Mouse (Mus musculus): ENCODE data around the gene Zbtb49. TPM values are rescaled to one million over a fixed set of nuclear protein-coding genes. Genes with fewer than 3 reads are reported as not detected.

The Zbtb49 gene
- 6.7 and 7.4 TPM in 2 replicates for polyA plus RNA-seq (2015; fragmentation: Nextera tagmentation; extraction: Ambion mirVana)

DNA sequence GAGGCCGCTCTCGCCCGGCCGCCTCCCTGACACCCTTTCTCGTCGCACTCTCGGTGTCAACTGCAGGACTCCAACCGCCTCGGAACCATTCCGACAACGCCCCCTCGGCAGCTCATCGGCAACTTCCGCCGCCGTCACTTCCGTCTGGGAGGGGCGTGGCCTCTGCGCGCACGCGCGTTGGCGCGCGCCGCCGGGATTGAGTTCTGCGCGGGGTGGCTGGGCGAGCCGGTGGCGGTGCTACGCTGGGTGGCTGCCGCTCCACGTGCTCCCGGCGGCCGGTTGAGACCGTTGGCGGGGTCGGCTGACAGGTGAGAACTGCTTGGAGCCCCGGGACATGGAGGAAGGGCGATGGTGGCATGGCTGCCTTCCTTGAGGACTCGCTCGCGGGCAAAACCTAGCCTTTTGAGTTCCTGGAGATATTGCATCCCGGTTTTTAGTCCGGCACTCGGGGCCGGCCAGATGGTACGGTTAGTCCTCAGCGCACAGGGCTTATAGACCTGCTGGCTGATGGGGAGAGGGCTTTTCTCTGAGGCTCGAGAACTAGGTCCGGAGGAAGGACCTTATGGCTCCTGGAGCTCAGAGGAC, at the start of gene Zbtb49, which contains the start of gene Lyar:
Gene Zbtb49, minus strand, starts transcription at position 130 of the 585 bp plus-strand sequence.
Gene Lyar, plus strand, starts transcription at position 143 of the 585 bp plus-strand sequence.
- peak within 1 kb of the TSS; percentile 86 for H3K4me3 ChIP-seq (ENCODE audit: low read depth, low read length)
- H3K4me2 ChIP-seq (replicated peaks; ENCODE audit: low read depth, low read length) = peak within 1 kb of the TSS; percentile 91
- TF ChIP-seq CTCF (IDR thresholded peaks at IDR 0.05) (no peak), EP300 (IDR thresholded peaks at IDR 0.05) (no peak)
- peaks cover 9% of the 10 kb centered on the region; the same call in 1 of the 2 replicates for H3K4me1 ChIP-seq (ENCODE audit: insufficient read depth, low read depth, low read length)
- DNase-seq (ENCODE audit: low spot score) (peak; percentile 93), ATAC-seq (peak; percentile 96)
- H3K9ac ChIP-seq (replicated peaks; ENCODE audit: low read depth) = peak within 1 kb of the TSS; percentile 72
- no peaks in the 10 kb centered on the region for H3K9me3 ChIP-seq (ENCODE audit: low read length)
- H3K27me3 ChIP-seq (replicated peaks; ENCODE audit: insufficient read depth, low read length) = no peaks in the 10 kb centered on the region
- H3K27ac ChIP-seq (ENCODE audit: low read length) = peak within 1 kb of the TSS; percentile 81
- H3K36me3 ChIP-seq (ENCODE audit: insufficient read depth, low read length) = peaks cover 6% of the 10 kb centered on the region; the same call in 1 of the 2 replicates
- under 1% methylated on average over 42 of the region's 55 CpGs for WGBS

GRCm38 (mm10) chr5:38260107-38260682, 39.9 kb upstream of the Zbtb49 start, which contains the start of gene Tmem128:
Gene Tmem128, plus strand, starts transcription at chr5:38260185.
- Histone ChIP-seq H3K9ac (replicated peaks; ENCODE audit: low read depth) (peak within 1 kb of the TSS; percentile 77), H3K27me3 (replicated peaks; ENCODE audit: insufficient read depth, low read length) (no peaks in the 10 kb centered on the region), H3K4me1 (ENCODE audit: insufficient read depth, low read depth, low read length) (no peaks in the 10 kb centered on the region), H3K4me2 (replicated peaks; ENCODE audit: low read depth, low read length) (peak within 1 kb of the TSS; percentile 83), H3K27ac (ENCODE audit: low read length) (peak within 1 kb of the TSS; percentile 92), H3K36me3 (ENCODE audit: insufficient read depth, low read length) (peaks cover 19% of the 10 kb centered on the region), H3K9me3 (ENCODE audit: low read length) (no peaks in the 10 kb centered on the region), H3K4me3 (ENCODE audit: low read depth, low read length) (peak within 1 kb of the TSS; percentile 80)
- DNase-seq (ENCODE audit: low spot score) (peak; percentile 80), ATAC-seq (peak; percentile 88)
- TF ChIP-seq EP300 (IDR thresholded peaks at IDR 0.05) (0 out of 2 replicates have a peak, but pooled peaks have one; percentile 29), CTCF (IDR thresholded peaks at IDR 0.05) (no peak)
- WGBS = under 1% methylated on average over 40 of the region's 40 CpGs

- Histone ChIP-seq H3K36me3 (ENCODE audit: insufficient read depth, low read length) (peaks cover 12% of the 10 kb centered on the region), H3K4me3 (ENCODE audit: low read depth, low read length) (peak overlapping the region; percentile 80), H3K4me1 (ENCODE audit: insufficient read depth, low read depth, low read length) (no peaks in the 10 kb centered on the region), H3K4me2 (replicated peaks; ENCODE audit: low read depth, low read length) (peak overlapping the region; percentile 83), H3K27ac (ENCODE audit: low read length) (peak overlapping the region; percentile 92), H3K9me3 (ENCODE audit: low read length) (no peaks in the 10 kb centered on the region), H3K27me3 (replicated peaks; ENCODE audit: insufficient read depth, low read length) (no peaks in the 10 kb centered on the region), H3K9ac (replicated peaks; ENCODE audit: low read depth) (peak overlapping the region; percentile 77)
- WGBS = 39% methylated on average over 9 of the region's 9 CpGs
- DNase-seq (ENCODE audit: low spot score) = no peak
- TF ChIP-seq CTCF (IDR thresholded peaks at IDR 0.05) (no peak), EP300 (IDR thresholded peaks at IDR 0.05) (no peak)
- ATAC-seq = no peak
Observed at GRCm38 (mm10) chr5:38259455-38260106, 39.3 kb upstream of the Zbtb49 start.

- Histone ChIP-seq H3K4me2 (replicated peaks; ENCODE audit: low read depth, low read length) (no peak overlapping the region), H3K36me3 (ENCODE audit: insufficient read depth, low read length) (peaks cover 6% of the 10 kb centered on the region; the same call in 1 of the 2 replicates), H3K4me1 (ENCODE audit: insufficient read depth, low read depth, low read length) (no peaks in the 10 kb centered on the region), H3K27ac (ENCODE audit: low read length) (no peak overlapping the region), H3K4me3 (ENCODE audit: low read depth, low read length) (no peak overlapping the region), H3K27me3 (replicated peaks; ENCODE audit: insufficient read depth, low read length) (no peaks in the 10 kb centered on the region), H3K9ac (replicated peaks; ENCODE audit: low read depth) (no peak overlapping the region), H3K9me3 (ENCODE audit: low read length) (no peaks in the 10 kb centered on the region)
- DNase-seq (ENCODE audit: low spot score) = no peak
- 88% methylated on average over 5 of the region's 5 CpGs for WGBS
- no peak for ATAC-seq
- TF ChIP-seq EP300 (IDR thresholded peaks at IDR 0.05) (no peak), CTCF (IDR thresholded peaks at IDR 0.05) (no peak)
Observed at GRCm38 (mm10) chr5:38258773-38259146, 38.5 kb upstream of the Zbtb49 start.

GRCm38 (mm10) chr5:38258034-38258772, 37.9 kb upstream of the Zbtb49 start:
- H3K9me3 ChIP-seq (ENCODE audit: low read length) = no peaks in the 10 kb centered on the region
- TF ChIP-seq CTCF (IDR thresholded peaks at IDR 0.05) (no peak), EP300 (IDR thresholded peaks at IDR 0.05) (no peak)
- H3K4me2 ChIP-seq (replicated peaks; ENCODE audit: low read depth, low read length) = no peak overlapping the region
- no peaks in the 10 kb centered on the region for H3K27me3 ChIP-seq (replicated peaks; ENCODE audit: insufficient read depth, low read length)
- 75% methylated on average over 8 of the region's 8 CpGs for WGBS
- H3K36me3 ChIP-seq (ENCODE audit: insufficient read depth, low read length) = peaks cover 6% of the 10 kb centered on the region; the same call in 1 of the 2 replicates
- no peaks in the 10 kb centered on the region for H3K4me1 ChIP-seq (ENCODE audit: insufficient read depth, low read depth, low read length)
- DNase-seq (ENCODE audit: low spot score) = no peak
- no peak overlapping the region for H3K9ac ChIP-seq (replicated peaks; ENCODE audit: low read depth)
- H3K27ac ChIP-seq (ENCODE audit: low read length) = no peak overlapping the region
- H3K4me3 ChIP-seq (ENCODE audit: low read depth, low read length) = no peak overlapping the region
- no peak for ATAC-seq

- WGBS = 86% methylated on average over 1 of the region's 1 CpGs
Observed at GRCm38 (mm10) chr5:38256551-38256950, 36.3 kb upstream of the Zbtb49 start.

More at GRCm38 (mm10) chr5:38256551-38256950, 36.3 kb upstream of the Zbtb49 start:
- Histone ChIP-seq H3K9ac (replicated peaks; ENCODE audit: low read depth) (no peak overlapping the region), H3K36me3 (ENCODE audit: insufficient read depth, low read length) (no peaks in the 10 kb centered on the region), H3K4me1 (ENCODE audit: insufficient read depth, low read depth, low read length) (no peaks in the 10 kb centered on the region), H3K27ac (ENCODE audit: low read length) (no peak overlapping the region), H3K9me3 (ENCODE audit: low read length) (no peaks in the 10 kb centered on the region), H3K4me3 (ENCODE audit: low read depth, low read length) (no peak overlapping the region), H3K27me3 (replicated peaks; ENCODE audit: insufficient read depth, low read length) (no peaks in the 10 kb centered on the region), H3K4me2 (replicated peaks; ENCODE audit: low read depth, low read length) (no peak overlapping the region)
- ATAC-seq = no peak
- no peak for TF ChIP-seq EP300 (IDR thresholded peaks at IDR 0.05)
- no peak for TF ChIP-seq CTCF (IDR thresholded peaks at IDR 0.05)
- no peak for DNase-seq (ENCODE audit: low spot score)

Measured in lung, postnatal 0 days (tissue).